Mouse (Mus musculus): Measurements from ENCODE around the gene Pde4b. TPM values are rescaled to one million over a fixed set of nuclear protein-coding genes. Genes with fewer than 3 reads are reported as not detected.

The Pde4b gene
- 4.1 and 4.4 TPM in 2 replicates for polyA plus RNA-seq (2012; rRNA removed)

GRCm38 (mm10) chr4:102087091-102087565 is at the start of gene Pde4b:
TSS of gene Pde4b (plus strand) at chr4:102087543.

Other genes with a start within 250 kb of the Pde4b start
- gene B020004J07Rik, start 243.5 kb upstream of the Pde4b start, polyA plus RNA-seq (2012; rRNA removed): not detected in 2 replicates
- not detected in 2 replicates for gene C130073F10Rik, start 193.8 kb upstream of the Pde4b start, polyA plus RNA-seq (2012; rRNA removed)
- not detected in 2 replicates for gene Gm12800, start 178.4 kb upstream of the Pde4b start, polyA plus RNA-seq (2012; rRNA removed)
- gene Gm12794, start 147.1 kb upstream of the Pde4b start, polyA plus RNA-seq (2012; rRNA removed): not detected in 2 replicates
- not detected in 2 replicates for gene Gm12790, start 106.5 kb upstream of the Pde4b start, polyA plus RNA-seq (2012; rRNA removed)
- gene Gm12789, start 100.9 kb upstream of the Pde4b start, polyA plus RNA-seq (2012; rRNA removed): not detected in 2 replicates